1 mouse cellular context compared by ENCODE assay signal in genomic region chr13:41249538-41250317, GRCm38 (mm10).
TF ChIP-seq lines count a peak whose summit lies in the region.

Smim13 (plus strand) TSS chr13:41249844.

TF ChIP-seq in MEL, 35 proteins besides CTCF, POLR2A, EP300 and RAD21 (continued from another document):
- TF ChIP-seq MYB (IDR thresholded peaks at IDR 0.05; ENCODE audit: low read depth, low read length) (no peak), MAFK (IDR thresholded peaks at IDR 0.05; ENCODE audit: borderline replicate concordance, low read depth, low read length) (no peak), GABPA (IDR thresholded peaks at IDR 0.05; ENCODE audit: low read depth, low read length) (0 out of 2 replicates have a peak, but pooled peaks have one; percentile 4), TBP (IDR thresholded peaks at IDR 0.05; ENCODE audit: low read depth, low read length) (no peak; the same call in 1 of the 2 replicates), TAL1 (IDR thresholded peaks at IDR 0.05; ENCODE audit: low read length) (no peak; the same call in 1 of the 2 replicates)
TF ChIP-seq in MEL: peak in this region for 14.
